Mouse (Mus musculus) heart, adult 18-20 months (tissue): ENCODE data around the gene Gpcpd1. TPM values are rescaled to one million over a fixed set of nuclear protein-coding genes. Genes with fewer than 3 reads are reported as not detected.

ENCODE experiments used
- DNase-seq, 2 experiments: peaks; one replicate each; pipeline ENCODE4 v3.0.0; 2021 to 2022; ENCODE audit warnings: mixed read lengths in 1 of 2
- total RNA-seq, 2 experiments: library from RNA; stranded (reverse); gene quantifications; 2 replicates each; pipeline ENCODE4 v1.2.3; 2021

Gene Gpcpd1
- total RNA-seq, 2 experiments from 2014 or later = 151 to 198 TPM

DNA sequence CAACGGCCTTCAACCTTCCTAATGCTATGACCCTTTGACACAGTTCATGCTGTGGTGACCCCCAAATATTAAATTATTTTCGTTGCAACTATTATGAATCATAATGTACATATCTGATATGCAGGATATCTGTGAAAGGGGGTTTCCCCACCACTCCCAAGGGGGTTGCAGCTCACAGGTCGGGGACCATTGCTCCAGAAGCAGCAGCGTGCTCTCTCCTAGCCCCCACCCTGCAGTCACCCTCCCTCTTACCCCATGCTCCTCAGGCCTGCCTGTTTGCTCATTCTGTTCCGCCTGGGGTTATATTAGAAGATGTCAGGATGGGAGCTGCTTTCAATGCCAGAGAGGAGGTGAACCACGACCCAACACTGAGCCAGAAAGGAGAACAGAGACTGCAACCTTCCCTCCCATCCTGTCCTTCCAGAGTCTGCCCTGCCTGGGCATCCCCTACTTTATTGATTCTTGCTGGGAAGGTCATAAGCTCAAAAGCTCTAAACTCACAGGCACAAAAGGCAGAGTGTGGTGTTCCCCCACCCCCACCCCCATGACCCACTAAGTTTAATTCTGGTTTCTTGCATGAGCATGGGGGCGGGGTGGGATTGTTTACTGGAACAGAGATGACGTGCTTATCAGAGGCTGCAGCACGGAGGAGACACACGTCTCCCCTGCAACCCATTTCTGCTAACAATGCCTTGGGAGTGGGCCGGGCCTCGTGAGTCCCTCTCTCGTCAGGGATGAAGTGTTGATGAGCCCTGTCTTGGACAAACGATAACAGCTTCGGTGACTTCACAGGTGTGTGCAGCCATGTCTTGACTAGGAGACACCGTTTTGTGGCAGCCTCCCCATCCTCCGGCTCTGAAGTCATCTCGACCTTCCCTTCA, 69.3 kb downstream of the Gpcpd1 start:
- no peak for DNase-seq

DNA sequence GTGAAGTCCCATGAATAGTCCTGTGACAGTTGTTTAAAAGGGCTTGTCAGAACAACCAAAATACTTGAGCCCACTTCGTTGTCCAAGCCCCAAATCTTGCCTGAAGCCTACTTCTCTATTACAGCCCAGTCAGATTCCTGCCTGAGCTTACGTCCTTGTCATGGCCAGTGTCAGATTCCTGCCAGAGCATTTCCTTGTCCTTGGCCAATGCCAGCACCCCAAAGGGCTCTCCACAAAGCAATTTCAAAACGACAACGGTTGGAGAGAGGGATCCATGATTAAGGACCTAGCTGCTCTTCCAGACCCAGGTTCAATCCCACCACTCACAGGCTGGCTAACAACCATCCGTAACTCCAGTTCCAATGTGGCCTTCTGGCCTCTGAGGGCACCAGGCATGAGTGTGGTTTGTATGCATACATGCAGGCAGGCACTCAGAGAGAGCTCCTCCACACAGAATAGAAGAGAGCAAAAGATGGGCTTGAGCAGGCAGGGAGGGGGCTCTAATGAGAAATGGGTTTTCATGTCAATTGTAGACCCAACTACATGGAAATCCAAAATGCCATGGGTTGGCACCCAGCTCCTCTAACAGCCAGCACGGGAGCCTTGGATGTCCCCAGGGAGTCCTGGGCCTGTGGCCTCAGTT, 70.2 kb downstream of the Gpcpd1 start:
- DNase-seq = no peak

DNA sequence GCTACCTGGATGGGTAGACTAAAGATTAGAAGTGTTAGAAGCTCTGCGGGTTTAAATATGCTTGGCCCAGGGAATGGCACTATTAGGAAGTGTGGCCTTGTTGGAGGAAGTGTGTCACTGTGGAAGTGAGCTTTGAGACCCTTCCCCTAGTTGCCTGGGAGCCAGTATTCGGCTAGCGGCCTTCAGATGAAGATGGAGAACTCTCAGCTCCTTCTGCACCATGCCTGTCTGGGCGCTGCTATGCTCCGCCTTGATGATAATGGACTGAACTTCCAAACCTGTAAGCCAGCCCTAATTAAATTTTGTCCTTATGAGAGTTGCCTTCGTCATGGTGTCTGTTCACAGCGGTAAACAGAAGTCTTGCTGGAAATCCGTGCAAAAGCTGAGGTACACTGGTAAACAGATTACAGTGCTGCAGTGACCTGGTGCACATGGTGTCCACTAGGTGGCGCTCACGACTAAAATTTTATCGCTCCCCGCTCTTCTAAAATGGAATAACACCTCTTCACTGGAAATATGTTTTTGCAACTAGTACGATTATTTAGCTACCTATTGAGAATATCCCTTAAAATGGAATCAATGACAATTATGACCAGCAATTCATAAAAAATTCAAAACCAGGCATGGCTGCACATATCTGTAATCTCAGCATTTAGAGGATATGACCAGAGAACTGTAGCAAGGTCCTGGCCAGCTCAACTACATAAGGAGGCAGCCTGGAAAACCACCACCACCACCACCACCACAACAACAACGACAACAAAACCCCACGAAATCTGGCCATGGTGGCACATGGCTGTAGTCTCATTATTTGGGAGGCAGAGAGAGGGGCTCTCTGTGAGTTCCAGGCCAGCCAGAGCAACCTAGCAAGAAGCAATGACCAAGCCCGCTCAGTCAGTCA, 71.1 kb downstream of the Gpcpd1 start:
- DNase-seq = peak; percentile 50 to 85

DNA sequence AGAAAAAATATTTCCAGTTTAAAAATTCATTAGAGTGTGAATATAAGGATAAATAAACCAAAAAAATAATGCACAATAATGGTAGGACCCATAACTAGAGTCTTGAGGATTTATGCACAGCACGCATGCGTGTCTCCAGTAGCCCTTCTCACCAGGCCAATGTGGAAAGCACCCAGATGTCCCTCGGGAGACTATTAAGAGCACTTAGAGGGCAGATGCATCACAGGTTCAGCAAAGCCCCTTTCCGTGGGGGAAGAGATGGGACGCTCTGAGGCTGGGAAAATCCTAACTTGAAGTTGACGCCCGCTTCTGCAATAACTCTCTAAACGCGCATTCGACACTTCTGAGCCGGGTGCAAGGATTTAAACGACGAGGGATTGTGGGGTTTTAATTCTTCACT, 71.9 kb downstream of the Gpcpd1 start:
- no peak for DNase-seq

DNA sequence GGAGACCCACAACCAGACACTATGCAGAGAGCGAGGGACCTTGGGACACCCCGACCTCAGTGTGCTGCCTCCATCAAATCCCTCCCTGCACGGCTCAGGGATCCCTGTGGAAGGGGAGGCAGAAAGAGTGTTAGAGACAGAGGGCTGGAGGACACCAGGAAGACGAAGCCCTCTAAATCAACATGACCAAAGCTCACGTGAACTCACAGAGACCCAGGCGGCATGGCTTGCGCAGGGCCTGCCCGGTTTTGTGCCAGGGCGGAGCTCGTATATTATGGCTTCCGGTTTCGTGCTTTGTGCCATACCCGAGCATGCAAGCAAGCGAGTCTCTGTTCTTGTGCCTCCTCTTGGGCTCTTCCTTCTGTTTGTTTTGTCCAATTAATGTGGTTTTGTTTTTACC, 72.5 kb downstream of the Gpcpd1 start:
- DNase-seq = no peak

DNA sequence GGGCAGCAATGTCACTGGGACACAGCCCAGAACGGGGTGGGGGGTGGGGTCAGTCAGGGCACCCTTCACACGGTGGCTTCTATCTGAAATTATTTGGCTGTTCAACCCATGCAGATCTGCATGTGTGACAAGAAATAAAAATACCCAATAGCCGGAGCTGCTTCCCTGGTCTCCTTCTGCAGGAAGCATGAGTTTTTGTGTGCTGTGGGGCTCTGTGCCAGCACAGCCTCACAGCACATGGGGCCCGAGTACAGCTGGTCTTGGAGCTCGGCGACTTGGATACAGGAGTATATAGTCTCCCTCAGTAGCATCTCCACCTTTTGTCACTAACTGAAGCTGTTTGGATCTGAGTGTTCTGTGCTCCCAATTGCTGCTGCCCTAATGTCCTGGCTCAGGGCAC, 73.2 kb downstream of the Gpcpd1 start:
- peak in 1 of 2 experiments; percentile 44 for DNase-seq

DNA sequence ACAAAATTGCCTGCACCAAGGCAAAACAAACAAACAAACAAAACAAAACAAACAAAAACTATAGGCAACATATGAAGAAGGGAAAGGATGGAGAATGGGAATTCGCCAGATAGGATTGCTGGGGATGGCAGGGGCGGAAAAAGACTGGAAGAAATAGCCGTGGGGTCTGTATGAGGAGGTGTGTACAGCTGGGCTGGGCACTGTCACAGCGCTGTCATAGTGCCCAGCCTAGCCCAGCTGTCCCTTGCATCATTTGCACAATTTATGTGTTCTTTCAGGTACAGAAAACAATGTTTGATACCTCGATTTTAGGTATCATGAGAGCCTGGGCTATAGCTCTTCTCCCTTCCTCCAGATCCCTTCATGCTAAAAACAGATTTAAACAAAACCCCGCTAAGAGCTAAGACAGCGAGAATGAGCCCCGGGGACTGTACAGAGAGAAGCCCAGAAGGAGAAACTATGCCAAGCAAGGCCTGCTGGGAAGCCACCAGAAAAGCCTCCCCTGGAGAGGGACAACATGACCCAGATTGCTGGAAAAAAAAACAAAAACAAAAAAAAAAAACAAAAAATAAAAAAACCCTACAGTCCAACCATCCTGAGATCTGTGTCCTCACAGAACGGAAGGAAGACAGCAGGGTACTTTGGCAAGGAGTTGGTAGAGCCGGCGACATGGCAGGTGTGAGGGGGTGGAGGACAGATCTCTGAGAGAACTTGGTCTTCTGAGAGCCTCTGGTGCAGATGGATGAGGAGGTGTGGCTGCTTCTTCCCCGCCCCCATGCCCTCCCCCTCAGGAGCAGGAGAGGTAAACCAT, 74.0 kb downstream of the Gpcpd1 start:
- peak in 1 of 2 experiments; percentile 16 for DNase-seq

DNA sequence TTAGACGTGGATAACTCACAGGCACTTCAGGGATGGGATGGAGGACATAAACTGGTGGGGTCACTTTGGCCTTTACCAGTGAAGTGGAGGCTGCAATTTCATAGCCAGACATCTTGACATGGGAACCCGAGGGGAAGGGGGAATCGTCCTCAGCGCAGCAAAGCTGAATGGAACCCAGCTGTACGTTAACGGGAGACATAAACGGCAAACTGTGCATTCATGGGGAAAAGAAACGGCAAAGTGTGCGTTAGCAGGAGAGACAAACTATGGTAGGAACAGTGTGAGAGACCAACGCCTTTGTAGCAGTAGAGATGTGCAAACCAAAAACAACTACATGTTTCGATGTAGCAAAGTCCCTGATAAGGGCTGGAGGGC, 74.6 kb downstream of the Gpcpd1 start:
- no peak for DNase-seq

DNA sequence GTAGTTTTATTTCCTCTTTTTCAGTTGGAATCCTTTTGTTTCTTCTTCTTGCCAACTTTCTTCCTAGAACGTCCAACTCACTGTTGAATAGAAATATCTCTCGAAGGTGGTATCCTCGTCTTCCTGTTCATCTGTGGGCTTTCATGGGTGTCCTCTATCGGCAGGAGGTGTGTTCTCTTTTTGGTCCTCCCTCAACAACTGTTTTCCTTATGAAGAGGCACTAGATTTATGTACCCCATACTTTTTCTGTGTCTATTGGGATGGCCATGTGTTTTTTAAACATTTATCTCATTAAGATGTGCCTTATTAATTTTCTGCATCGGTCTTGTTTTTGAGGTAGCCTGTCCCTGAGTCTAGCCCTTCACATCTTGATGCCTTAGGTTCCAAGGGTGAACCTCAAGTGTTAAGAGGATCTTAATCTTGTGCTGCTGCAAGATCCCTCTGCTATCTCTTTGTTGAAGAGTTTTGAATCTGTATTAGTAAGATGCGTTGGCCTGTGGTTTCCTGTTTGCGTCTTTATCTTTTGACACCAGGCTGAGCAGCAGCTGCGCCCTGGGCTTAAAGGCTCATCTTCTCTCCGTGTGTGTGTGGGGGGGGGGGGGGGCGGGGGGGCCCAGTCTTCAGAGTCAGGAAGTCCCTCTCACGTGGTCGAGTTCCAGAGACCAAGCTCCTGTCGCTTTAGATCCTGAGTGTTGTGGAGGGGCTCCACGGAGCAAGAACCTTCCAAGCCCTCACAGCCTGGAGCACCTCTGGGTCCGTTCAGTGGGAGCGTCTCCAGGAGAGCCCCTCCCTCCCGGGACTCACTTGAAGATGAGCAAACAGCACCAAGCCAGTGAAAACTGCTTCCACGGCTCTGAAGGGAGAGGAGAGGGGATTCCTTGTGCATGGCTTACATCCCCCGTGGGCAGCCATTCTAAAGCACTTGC, 75.2 kb downstream of the Gpcpd1 start:
- no peak for DNase-seq

DNA sequence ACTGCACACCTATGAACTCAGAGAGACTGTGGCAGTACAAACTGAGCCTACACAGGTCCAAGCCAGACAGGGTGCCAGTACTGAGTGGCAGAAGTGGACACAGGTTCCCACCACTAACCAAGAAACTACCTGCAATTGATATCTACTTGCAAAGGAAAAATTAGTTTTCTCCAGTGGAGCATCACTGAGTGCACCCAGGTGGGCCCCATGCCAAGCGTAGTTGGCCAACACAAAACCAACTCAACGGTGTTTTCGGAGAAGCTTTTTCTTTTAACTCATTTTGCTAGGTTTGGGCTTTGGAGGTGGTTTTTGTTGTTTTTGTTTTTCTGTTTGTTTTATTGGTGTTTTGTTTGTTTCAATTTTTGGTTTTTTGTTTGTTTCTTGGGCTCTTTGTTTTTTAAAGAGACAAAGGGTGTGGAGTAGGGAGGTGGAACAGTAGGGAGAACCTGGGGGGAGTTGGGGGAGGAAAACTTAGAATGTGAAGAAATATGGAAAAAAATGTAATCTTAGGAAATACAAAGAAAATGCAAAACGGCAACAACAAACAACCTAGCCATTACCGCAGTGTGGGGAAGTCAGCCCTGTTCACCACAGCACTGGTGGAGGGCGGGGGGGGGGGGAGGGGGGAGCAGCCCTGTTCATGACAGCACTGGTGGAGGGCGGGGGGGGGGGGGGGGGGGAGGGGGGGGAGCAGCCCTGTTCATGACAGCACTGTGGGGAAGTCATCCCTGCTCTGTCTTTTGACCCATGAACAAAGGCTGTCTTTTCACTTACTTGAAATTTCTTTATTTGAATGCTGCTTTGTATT, 76.3 kb downstream of the Gpcpd1 start:
- DNase-seq = no peak

DNA sequence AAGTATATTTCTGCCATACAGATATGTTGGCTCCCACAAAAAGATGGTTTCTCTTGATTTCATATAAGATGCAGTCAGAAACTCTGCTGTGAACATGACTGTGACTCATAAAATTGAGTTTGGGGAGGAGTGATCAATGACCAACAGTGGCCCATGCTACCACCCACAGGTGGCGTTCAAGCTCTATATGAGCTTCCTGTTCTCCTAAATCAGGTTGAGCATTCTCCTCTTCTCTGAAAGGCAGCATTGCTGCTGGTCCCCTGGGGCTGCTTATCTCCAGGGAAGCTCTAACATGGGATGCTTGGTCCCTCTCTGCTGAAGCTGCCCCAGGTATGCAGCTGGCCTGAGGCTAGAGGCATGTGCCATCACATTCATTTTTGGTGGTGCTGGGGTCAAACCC, 77.8 kb downstream of the Gpcpd1 start:
- no peak for DNase-seq

DNA sequence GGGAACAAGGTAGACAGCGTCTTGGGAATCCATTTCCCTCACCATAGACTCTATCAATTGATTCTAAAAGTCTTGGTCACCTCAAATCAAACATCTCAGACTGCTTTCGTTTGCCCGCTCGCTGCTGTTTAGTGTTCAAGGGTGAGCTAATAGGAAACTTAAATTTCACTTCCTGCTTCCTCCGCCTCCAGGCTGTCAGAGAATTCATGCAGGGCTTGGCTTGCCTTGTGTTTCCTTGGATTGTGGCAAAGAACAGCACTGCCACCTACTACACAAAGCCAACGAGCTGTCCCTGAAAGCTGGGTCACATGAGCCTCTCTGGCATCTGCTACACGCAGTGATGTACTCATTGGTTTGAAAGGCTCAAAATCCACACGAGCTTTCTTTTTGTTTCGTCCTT, 78.3 kb downstream of the Gpcpd1 start:
- no peak for DNase-seq

DNA sequence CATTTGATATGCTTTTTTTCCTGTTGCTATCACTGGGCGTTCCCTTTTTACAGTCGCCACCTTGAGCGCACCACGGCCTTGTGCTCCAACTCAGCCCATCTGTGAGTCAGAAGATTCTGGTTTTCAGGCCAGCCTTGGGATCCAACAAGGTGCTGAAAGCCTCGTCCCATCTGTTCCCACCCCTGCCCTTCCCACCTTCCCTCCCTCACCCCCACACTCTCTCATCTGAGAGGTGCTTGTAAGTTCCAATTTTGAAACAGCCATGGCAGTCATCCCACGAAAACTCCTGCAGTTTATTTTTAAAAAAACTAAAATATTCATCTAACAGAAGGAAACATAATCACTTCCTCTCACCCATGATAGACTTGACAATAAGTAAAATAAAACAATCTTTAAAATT, 80.0 kb downstream of the Gpcpd1 start:
- DNase-seq = no peak

DNA sequence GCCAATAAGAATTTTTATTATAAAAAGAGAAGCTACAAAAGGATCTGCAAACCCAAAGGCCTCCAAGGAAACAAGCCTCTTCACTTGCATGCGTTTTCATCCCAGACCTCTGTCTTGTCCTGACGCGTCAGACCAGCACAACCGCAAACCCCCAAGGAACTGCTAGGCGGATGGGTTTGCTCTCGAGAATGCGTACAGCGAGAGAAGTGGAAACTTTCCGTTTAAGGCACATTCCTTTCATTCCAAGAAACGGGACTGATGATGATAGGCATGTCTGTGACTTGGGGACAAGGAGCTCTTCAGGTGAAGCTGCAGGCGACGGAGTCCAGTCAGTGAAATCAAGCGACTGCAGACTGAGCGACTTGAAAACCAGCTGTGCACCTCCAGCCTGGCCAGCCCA, 80.4 kb downstream of the Gpcpd1 start:
- no peak for DNase-seq

DNA sequence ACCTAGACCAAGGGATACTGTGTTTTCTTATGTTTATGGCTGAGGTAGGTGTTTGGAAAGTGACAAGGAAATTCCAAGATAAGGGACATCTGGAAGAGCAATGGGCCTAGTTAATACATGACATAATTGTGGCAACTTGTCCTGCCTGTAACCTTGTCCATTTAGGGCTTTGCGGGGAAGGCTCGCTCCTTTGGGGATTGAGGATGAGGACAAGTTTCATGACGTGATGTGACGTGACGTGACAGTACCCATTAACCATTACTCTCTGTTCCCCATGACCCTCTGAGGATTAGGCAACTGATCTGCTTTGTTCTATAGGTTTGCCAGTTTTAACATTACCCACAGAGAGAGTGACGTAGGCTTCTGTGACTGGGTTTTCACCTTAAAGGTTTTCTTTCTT, 81.7 kb downstream of the Gpcpd1 start:
- DNase-seq = no peak

DNA sequence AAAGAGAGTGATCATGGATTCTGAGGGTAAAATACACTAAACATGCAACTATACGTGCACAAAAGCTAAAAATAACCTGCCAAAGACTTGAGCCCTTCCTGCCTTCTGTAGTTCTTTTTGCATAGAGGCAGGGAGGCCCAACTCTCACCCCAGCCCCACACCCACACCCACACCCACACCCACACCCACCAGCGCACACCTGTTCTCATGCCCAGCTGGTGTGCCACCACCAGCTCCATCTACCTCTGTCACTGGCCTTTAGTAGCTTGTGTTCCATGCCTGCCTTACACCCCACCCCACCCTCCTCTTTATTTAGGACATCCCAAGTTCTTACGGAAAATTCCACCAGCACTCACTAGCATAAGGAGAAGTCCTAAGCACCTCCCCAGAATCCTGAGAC, 89.2 kb downstream of the Gpcpd1 start:
- DNase-seq = no peak

DNA sequence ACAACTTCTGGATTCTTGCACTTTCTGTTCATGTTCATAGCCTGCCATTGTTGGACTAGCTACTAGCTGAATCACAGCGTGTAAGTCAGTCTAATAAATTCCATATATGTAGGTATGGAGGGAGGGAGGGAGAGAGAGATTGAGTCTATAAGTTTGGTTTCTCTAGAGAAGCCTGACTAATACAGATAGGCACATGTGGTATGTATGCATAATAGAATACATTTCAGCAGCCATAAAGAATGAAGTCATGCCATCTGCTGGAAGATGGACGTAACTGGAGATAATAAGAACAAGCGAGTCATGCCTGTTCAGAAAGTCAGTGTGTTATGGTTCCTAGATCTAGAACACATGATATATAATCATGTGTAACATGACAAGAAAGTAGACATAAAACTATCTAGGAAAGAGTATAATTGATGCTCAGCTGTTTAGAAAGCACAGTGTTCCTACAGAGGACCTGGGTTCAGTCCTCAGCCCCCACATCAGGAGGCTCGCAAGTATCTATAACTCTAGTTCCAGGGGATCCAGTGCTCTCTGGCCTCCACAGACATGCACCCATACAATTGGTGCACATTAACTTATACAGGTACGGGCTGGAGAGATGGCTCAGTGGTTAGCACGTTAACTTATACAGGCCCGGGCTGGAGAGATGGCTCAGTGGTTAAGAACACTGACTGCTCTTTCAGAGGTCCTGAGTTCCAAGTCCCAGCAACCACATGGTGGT, 90.0 kb downstream of the Gpcpd1 start:
- DNase-seq = no peak

DNA sequence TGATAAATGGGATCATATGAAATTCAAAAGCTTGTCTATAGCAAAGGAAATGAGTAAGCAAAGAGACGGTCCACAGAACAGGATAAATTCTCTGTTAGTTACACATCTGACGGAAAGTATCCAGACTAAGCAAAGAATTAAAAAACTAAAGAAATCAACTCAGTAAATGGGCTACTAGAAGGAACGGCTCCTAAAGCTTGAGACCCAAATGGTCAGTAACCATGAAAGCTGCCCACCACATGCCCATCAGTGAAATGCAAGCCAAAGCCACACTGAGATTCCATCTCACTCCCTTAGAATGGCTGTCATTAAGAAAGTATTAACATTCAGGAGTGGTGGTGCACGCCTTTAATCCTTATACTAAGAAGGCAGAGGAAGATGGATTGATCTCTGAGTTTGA, 94.3 kb downstream of the Gpcpd1 start:
- DNase-seq = no peak

DNA sequence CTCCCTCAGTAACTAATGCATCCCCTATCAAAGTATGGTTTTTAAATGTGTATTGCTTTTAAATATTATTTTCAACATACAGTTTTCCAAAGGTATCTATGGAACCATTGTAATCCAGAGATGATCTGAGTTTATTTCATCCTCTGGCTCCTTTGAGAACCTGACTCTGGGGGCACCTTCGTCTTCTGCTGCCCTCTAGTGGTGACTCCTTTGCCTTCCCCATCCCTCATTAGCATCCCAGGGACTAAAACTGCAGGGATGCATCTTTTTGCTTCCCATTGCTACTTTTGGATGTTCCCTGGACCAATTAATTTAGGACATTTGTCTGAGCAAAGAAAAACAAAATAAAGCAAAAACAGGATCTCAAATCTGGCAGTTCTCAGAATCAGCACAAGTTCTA, 102.1 kb downstream of the Gpcpd1 start:
- DNase-seq = peak; percentile 36 to 74
